Mouse (Mus musculus) gastrocnemius, postnatal 25 days (tissue): ENCODE results near the gene Mapkapk5. TPM values are rescaled to one million over a fixed set of nuclear protein-coding genes. Genes with fewer than 3 reads are reported as not detected.

Experiments used
- DNase-seq: peaks from one replicate; pipeline ENCODE4 v3.0.0; 2022
- total RNA-seq, 2 experiments: library from RNA; stranded (reverse); gene quantifications; 1 replicate in 1 of 2; 2 replicates in 1 of 2; pipeline ENCODE4 v1.2.3; 2021

Mapkapk5 gene
- total RNA-seq, 2 experiments from 2014 or later = 76.7 to 79.9 TPM

- DNase-seq = no peak
Observed at GRCm38 (mm10) chr5:121500719-121501118, 45.0 kb downstream of the Mapkapk5 start.

GRCm38 (mm10) chr5:121493305-121493704 is 52.4 kb downstream of the Mapkapk5 start:
- DNase-seq = no peak

GRCm38 (mm10) chr5:121484801-121485200 is 60.9 kb downstream of the Mapkapk5 start:
- no peak for DNase-seq

GRCm38 (mm10) chr5:121477680-121478079 is 68.0 kb downstream of the Mapkapk5 start:
- DNase-seq = no peak

GRCm38 (mm10) chr5:121476040-121476439 is 69.7 kb downstream of the Mapkapk5 start:
- DNase-seq = no peak

Other genes with a start within 250 kb of the Mapkapk5 start
- gene Trafd1, start 160.3 kb downstream of the Mapkapk5 start, total RNA-seq = 10 to 100 TPM; 29.2 to 33.2 TPM
- 10 to 100 TPM; 23.2 to 23.8 TPM for gene Naa25, start 148.0 kb downstream of the Mapkapk5 start, total RNA-seq
- gene Tmem116, start 94.0 kb downstream of the Mapkapk5 start, total RNA-seq = 1 to 10 TPM; 4.6 to 5.0 TPM
- 10 to 100 TPM; 37.0 to 41.9 TPM for gene Erp29, start 93.4 kb downstream of the Mapkapk5 start, total RNA-seq
- not detected for gene Adam1b, start 42.5 kb downstream of the Mapkapk5 start, total RNA-seq
- 1 to 10 TPM; 1.9 to 2.0 TPM for gene Adam1a, start 423 bp downstream of the Mapkapk5 start, total RNA-seq
- not detected for gene Gm42878, start 423 bp downstream of the Mapkapk5 start, total RNA-seq
- 100 to 1,000 TPM; 154 to 157 TPM for gene Aldh2, start 47.9 kb upstream of the Mapkapk5 start, total RNA-seq
- 10 to 100 TPM; 22.2 to 22.3 TPM for gene Acad12, start 73.0 kb upstream of the Mapkapk5 start, total RNA-seq
- 1 to 10 TPM; 7.3 to 9.3 TPM for gene Acad10, start 114.6 kb upstream of the Mapkapk5 start, total RNA-seq
- 10 to 100 TPM; 27.3 to 30.2 TPM for gene Brap, start 114.7 kb upstream of the Mapkapk5 start, total RNA-seq
- gene Atxn2, start 165.4 kb upstream of the Mapkapk5 start, total RNA-seq = 10 to 100 TPM; 94.1 to 97.6 TPM